Mouse (Mus musculus) right cerebral cortex, adult 2 months (tissue): ENCODE measurements around the gene Man2a2.
"Not testable (repeated sequence)": the region's sequence is repeated elsewhere in the genome, so short reads cannot be mapped to it uniquely, and the experiment has no call there.

ENCODE experiments used
- DNase-seq, 2 experiments: peaks; one replicate each; pipeline ENCODE4 v3.0.0; 2021 to 2022; ENCODE audit warnings: low spot score in 2 of 2

Man2a2 gene

GRCm38 (mm10) chr7:80400571-80400970 is 29.4 kb upstream of the Man2a2 start:
- DNase-seq, result peak in 1 of 2 experiments; percentile 26

DNA sequence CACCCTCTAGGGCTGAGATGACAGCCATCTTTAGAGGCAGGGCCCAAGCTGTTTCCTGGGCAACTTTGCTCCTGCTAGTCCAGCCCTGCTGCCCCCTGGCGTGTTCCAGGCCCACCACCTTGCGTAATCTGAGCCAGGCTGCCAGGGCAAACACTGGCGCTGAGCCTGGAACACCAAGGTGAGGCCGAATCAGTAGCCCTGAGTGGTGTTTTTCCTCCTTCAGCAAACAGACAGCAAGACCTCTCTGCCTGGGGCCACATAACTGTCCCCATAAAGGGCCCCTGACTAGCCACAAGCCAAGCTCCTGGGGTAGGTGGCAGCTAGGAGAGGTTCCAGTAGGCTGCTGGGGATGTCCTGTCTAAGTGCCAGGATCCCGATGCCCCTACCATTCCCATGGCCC is 28.9 kb upstream of the Man2a2 start:
- peak in 1 of 2 experiments; percentile 15 for DNase-seq

GRCm38 (mm10) chr7:80398654-80399444 is 27.7 kb upstream of the Man2a2 start:
- no peak for DNase-seq

DNA sequence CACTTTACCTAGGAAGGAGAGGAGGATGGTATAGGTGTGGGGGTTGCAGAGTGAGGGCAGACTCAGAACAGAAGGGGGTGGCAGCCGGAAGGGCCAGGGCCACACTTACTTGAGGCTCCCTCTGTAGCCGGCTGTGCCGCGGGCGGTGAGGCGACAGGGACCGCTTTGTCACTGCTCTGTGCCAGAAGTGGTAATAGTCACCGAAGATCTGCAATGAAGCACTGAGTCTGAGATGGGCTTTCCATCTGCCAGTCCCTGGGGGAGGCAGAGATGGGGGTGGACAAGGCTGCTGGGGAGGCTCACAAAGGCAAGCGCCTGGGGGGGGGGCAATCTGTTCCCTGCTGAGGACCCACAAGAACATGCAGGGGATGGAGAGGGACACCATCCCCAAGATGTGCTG is 26.8 kb upstream of the Man2a2 start:
- peak; percentile 64 to 67 for DNase-seq

DNA sequence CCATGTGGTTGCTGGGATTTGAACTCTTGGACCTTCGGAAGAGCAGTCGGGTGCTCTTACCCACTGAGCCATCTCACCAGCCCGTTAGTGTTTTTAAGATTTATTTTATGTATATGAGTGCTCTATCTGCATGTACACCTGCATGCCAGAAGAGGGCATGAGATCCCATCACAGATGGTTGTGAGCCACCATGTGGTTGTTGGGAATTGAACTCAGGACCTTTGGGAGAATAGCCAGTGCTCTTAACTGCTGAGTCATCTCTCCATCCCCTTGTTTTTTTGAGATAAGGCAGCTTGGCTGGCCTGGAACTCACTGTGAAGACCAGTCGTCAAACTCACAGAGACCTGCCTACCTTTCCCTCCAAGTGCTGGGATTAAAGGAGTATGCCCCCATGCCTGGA is 25.3 kb upstream of the Man2a2 start:
- not testable (repeated sequence) for DNase-seq

DNA sequence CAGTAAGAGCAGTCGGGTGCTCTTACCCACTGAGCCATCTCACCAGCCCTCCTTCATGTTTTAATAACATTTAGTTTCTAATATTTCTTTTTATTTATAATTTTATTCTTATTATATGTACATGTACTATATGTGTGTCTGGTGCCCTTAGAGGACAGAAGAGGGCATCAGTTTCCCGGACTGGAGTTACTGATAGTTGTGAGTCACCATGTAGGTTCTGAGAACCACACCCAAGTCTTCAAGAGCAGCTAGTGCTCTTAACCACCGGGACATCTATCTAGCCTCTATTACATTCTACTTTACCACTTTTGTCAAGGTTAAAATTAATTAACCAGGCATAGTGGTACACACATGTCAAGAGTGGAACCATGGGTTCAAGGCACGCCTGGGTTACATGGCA is 23.4 kb upstream of the Man2a2 start:
- no peak for DNase-seq

DNA sequence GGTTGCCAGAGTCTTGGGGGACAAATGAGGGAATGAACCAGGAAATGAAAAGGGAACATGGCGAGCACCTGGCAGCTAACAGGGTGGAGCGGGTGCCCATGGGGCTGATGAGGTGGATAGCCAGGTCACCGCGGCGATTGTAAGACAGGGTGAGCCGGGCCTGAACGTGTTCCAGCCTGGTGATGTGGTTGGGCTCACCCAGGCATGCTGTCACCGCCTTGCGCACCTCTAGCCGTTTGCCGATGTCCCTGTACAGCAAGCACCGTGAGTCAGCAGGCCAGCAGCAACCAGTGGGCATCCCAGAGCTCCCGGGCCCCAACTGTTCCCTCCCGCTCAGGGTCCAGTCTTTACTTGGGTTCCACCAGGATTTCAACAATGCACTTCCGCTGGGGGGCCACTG is 20.9 kb upstream of the Man2a2 start:
- no peak for DNase-seq

- no peak for DNase-seq
These were observed 16.7 kb upstream of the Man2a2 start, which contains the start of gene Fes for GRCm38 (mm10) chr7:80387633-80388543. Gene Fes, minus strand, starts transcription at chr7:80387946.

GRCm38 (mm10) chr7:80387033-80387632 is 16.0 kb upstream of the Man2a2 start:
- no peak for DNase-seq

GRCm38 (mm10) chr7:80386235-80386930 is 15.2 kb upstream of the Man2a2 start:
- DNase-seq, result peak; percentile 93

DNA sequence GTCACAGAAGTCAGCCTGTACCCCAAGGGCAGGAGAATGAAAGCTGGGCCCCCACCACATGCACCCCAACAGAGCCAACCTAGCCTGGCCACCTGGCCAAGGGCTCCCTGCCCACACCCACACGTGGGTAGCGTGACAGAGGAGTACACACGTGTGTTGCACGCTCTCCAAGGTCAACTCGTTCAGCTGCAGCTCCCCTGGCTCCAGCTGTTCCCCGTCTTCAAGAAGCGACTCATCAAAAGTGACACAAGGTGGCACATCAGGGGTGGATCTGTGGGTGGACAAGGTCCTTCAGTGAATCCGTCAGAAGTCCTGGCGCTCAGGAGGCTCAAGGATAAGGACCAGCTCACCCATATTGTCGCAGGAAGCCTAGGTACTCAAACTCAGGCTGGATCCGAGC is 11.7 kb upstream of the Man2a2 start:
- DNase-seq, result no peak

DNA sequence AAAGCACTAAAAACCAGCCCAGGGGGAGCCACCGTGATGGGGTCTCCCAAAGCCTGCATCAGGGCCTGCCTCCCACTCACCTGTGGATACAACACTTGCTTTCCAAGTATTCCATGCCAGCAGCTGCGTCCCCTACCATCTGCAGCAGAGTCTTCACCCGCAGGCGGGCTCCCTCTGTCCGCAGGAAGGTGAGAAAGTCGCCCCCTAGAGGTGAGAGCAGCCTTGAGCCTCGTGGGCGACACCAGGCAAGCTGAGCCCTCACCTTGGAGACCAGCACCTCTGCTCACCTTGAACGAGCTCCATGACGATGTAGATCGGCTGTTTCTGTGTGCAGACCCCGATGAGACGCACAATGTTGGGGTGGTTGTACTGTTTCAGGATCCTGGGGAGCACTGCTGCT is 8.4 kb upstream of the Man2a2 start:
- no peak for DNase-seq

DNA sequence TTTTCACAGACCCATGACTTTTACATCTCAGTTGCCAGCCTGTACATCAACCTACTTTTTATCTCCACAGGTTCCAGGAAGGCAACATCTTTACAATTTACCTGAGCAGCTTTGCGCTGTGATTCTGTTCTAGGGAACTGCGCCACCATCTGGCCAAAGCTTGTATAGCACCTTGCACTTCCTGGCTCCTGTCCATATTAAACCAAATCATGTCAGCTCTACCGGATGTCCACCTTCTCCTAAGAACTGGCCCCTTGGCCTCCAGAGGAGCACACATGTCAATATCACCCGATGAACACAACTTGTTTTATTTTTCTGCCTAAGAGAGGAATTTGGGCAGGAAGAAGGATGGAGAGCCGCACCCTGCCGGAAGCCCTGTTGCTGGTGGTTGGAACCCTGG is 6.3 kb upstream of the Man2a2 start:
- peak; percentile 67 to 79 for DNase-seq

DNA sequence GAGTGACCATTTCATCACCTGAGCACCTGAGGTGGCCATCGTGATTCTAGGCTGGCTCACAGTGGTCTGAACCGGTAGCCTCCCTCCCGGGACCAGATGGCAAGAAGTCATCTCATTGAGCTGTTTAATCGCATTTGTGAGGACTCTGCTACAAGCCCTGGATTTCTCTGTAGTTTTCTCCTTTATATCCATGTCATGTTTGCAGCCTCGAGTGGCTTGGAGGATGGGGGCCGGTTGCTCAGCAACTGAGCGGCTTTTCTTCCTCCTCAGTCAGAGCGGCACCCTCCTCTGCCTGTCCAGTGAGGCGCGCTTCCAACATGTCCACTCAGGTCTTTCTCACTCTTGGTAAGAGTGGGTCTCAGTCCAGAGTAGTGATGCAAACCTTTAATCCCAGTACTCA is 5.0 kb upstream of the Man2a2 start:
- no peak for DNase-seq

- no peak for DNase-seq
These were observed 4.3 kb upstream of the Man2a2 start for GRCm38 (mm10) chr7:80375376-80376039.

GRCm38 (mm10) chr7:80374733-80375132 is 3.6 kb upstream of the Man2a2 start:
- DNase-seq, result no peak

DNA sequence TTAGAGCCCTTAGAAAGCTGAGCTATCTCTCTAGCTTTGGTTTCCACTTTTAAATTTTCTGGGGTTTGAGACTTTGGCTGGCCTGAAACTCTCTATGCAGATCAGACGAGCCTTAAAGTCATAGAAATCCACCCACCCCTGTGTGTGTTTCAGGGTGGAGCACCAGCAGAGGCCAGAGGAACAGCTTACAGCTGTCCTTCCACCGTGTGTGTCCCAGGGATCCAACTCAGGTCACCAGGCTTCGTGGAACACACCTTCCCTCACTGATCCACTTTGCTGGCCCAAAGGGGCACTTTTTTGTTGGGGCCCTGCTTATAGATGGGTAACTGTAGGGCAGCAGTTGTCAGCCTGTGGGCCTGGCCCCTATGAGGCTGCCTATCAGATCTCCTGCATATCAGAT is 3.1 kb upstream of the Man2a2 start:
- DNase-seq, result no peak

DNA sequence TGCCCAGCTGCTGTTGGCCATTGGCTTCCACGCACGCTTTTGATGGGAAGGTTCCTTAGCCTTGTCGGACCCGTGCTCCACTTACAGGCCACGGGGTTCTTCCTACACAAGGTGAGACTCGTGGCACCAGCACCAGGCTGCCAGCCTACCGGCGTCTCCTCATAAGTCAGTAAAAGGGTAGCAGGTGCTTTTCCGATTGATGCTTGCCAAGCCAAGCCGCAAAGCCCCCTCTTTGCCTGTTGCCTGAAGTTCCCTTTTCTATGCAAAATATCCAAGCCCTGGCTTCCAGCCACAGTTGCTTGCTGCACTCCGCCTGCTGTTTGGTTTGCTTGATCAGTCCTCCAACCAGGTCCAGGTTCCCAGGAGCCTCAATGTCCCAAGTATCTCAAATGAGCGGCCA is 2.7 kb upstream of the Man2a2 start:
- no peak for DNase-seq

DNA sequence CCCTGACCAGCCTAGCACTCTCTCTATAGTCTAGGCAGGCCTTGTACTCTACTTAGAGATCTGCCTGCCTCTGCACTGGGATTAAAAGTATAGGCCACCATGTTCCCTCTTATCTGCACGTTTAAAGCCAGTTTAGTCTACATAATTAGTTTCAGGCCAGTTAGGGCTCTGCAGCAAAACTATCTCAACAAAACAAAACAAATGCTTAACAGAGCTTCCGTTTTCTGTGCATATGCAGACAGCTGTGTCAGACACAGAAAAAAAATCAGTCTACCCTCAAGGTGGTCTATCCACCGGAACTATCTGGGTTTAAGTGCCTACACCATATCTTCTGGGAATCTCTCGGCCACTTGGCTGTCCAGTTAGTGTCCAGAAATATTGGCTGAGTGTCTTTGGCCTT is 2.2 kb upstream of the Man2a2 start:
- DNase-seq, result no peak

GRCm38 (mm10) chr7:80372667-80373066 is 1.5 kb upstream of the Man2a2 start:
- no peak for DNase-seq

DNA sequence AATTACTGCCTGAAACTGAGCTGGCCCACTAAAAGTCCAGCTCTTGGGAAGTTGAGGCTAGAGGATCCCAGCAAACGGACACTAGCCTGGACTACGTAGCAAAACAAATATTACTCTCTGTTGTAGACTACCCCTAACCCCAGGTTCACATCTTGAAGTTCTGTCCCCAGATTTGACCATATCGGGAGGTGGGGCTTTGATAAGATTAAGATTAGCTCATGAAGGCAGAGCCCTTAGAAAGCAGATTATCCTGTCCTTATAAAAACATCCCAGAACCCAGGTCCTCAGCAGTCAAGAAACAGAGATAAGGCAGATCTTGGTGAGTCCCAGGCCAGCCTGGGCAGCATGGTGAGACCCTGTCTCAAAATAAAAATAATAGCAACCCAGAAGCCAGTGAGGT is 991 bp upstream of the Man2a2 start:
- DNase-seq, result no peak
